Mouse (Mus musculus) retina, adult 2 months (tissue): Measurements from ENCODE around the gene Jak2.

Experiments used
- DNase-seq: peaks from one replicate; pipeline ENCODE4 v3.0.0-alpha.2; 2012; ENCODE audit warnings: low read depth, low spot score

Jak2 gene

DNA sequence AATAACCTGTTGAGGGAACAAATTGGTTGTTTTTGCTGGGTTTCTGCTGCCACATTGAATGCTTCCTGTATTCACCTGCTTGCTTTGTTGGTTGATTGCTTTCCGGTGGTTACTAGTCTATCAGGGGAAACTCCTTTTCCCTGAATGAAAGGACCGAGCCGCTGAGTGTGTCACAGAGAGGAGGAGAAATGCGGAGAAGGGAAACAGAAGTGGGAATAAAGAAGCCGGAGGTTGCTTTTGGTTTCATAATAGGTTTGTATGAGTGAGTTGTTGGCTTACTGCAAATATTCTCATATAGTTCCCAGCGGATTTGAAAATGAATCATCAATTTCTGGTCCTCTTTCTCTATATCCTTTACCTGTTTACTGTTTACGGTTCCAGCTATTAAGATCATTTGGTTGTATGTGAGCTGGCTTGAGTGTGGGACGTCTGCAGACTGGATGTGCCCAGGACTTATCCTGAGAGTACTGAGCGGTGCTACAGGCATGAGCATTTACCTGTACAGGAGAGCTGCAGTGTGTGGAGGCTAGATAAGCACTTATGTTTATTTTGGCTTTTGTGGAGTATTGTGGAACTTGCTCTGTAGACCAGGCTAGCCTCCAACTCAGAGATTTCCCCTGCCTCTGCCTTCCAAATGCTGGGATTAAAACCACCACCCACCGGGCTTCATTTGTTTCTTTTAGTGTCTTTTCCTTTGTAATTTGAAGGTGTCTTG lies 1.4 kb downstream of the Jak2 start:
- DNase-seq, result no peak

GRCm38 (mm10) chr19:29253728-29254127 lies 2.1 kb downstream of the Jak2 start:
- peak; percentile 79 for DNase-seq

DNA sequence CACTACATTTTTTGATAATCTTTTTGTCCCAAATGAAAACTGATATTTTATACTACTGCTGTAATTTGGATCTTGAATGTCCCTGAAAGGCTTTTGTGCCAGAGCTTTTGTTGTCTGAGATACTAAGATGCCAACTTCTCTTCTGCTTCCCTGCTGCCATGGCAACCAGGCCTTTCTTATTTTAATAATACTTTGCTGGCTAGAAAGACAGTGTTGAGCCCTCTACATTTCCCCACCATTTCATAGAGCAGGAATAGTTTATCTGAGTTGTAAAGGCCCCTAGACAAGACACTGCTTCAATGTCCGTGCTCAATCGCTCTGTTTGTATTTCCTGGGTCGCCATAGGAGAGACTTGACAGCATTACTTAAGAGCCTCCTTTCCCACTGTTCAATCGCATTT lies 3.0 kb downstream of the Jak2 start:
- no peak for DNase-seq

- DNase-seq, result no peak
Measured at GRCm38 (mm10) chr19:29255327-29256027, 3.8 kb downstream of the Jak2 start.

DNA sequence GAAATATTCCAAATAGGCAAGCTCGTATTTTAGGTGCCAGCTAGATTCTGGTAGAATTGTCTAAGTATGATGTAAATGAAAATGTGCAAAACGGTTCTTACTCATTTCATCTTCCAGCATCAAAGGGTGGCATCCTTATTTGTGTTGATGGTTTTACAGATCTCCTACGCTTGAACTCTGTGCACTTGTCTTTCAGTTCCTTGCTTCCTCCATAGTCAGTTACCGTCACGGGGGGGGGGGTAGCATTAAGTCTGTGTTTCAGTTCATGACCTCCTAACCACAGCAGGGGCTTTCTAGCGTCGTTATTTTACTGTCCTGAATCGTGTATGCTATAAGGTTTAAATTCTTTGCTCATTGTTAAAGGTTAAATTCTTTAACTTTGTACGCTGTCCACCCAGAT lies 10.0 kb downstream of the Jak2 start:
- no peak for DNase-seq

- DNase-seq, result no peak
Measured at GRCm38 (mm10) chr19:29263492-29263891, 11.9 kb downstream of the Jak2 start.

DNA sequence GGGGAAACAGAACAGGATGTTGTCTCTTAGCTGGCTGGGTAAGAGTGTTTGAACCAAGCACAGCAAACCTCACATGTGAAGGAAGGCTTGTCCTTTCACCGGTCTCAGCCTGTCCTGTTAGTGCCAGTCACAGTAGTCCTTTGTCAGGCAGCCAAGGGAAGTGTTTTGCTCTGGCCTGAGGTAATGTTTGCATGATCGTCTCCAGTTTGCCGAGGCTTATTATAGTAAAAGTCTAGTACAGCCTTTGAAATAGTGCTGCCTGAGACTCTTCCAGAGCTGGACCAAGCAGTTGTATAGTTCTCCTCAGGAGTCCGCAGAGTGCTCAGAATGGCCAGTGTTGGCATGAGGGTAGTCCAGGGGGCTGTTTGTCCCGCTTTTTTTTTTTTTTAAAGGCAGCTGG lies 13.9 kb downstream of the Jak2 start:
- no peak for DNase-seq

DNA sequence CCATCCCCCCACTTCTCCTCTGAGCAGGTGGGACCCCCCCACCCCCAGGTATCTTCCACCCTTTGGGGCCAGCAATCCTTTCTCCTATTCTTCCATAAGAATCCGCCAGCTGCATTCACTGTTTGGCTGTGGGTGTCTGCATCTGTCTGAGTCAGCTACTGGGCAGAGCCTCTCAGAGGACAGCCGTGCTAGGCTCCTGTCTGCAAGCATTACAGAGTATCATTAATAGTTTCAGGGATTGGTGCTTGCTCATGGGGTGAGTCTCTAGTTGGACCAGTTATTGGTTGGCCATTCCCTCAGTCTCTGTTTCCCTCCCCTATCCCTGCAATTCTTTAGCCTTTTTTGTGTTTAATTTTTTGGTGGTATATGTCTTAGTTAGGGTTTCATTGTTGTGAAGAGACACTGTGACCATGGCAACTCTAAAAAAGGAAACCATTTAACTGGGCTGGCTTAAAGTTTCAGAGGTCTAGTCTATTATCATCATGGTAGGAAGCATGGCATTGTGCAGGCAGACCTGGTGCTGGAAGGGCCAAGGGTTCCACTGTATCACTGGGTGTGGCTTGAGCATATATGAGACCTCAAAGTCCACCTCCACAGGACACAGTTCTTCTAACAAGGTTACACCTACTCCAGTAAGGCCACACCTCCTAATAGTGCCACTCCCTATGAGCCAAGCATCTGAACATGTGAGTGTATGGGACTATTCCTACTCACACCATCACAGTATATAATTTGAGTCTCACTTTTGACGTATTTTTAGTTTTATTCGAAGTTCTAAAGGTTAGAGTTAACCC lies 15.6 kb downstream of the Jak2 start:
- no peak for DNase-seq

GRCm38 (mm10) chr19:29268788-29269321 lies 17.2 kb downstream of the Jak2 start:
- no peak for DNase-seq

GRCm38 (mm10) chr19:29270226-29270625 lies 18.6 kb downstream of the Jak2 start:
- no peak for DNase-seq

GRCm38 (mm10) chr19:29271147-29271578 lies 19.5 kb downstream of the Jak2 start:
- DNase-seq, result no peak

DNA sequence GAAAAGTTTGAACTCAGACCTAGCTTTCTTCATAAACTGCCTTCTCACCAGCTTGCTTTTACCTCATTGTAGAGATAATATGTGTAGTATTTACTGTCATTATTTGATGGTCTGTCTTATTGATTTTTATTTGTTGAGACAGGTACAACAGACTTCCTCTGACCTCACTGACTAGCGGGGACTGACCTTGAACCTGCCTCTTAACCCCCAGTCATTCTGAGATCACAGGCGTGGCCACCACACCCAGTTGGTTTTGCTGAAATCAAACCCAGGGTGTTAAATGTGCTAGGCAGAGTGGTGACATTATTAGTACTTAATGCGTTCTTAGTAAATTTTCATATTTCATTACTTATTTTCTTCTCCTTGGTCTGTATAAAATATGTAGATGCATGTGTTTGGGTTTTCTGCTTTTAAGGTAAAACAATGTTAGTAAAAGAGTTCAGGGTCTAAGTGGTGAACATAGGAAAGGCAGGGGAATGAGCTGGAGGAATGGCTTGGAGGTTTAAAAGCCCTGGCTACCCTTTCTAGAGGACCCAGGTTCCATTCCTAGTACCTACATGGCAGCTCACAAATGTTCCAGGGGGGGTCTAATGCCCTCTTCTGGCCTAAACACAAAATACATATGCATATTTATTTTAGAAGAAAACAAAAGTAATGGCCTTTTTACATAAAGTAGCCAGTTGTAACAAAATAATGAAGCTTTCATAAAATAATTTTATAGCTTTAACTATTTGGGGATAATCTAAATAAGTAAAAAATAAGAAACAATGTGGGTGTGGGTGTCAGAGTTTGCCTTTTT lies 20.6 kb downstream of the Jak2 start:
- DNase-seq, result no peak

DNA sequence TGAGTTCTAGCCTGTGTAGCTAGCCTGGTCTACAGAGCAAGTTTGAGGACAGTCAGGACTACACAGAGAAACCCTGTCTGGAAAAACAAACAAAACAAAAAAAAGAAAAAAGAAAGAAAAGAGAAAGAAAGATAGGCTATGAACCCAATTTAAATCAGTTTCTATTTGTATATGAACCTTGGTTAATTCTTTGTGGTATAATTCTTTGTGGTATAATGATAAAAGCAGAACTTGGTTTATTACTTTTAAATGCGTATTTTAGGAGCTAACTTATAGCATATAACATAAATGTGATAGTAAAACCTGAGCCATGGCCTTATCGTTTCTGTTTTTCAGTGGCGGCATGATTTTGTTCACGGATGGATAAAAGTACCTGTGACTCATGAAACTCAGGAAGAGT lies 24.8 kb downstream of the Jak2 start:
- no peak for DNase-seq

DNA sequence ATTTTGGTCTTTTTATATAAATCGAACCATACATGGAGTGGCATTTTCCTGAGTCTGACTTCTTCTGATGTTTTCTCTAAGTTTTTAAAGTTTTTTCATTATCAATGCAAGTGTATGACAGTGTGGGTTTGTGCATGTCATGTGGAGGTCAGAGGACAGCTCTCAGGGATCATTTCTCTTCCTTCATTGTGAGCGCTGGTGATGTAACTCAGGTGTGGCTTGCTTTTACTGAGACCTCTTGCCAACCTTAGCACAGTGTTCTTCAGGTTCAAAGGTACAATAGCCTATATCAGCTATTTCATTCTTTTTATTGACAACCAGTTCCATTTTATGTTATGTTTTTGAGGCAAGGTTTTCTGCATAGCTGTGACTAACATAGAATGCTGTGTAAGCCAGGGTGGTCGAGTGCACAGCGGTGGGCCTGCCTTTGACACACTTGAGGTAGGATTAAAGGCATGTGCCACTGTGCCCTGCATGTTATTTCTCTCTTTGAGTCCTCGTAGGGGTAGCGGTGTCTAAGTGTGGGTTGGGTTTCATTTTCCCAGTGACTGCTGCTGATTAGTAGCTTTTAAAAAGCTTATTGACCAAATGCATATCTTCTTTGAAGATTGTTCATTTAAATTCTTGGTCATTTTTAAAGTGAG lies 27.4 kb downstream of the Jak2 start:
- no peak for DNase-seq

DNA sequence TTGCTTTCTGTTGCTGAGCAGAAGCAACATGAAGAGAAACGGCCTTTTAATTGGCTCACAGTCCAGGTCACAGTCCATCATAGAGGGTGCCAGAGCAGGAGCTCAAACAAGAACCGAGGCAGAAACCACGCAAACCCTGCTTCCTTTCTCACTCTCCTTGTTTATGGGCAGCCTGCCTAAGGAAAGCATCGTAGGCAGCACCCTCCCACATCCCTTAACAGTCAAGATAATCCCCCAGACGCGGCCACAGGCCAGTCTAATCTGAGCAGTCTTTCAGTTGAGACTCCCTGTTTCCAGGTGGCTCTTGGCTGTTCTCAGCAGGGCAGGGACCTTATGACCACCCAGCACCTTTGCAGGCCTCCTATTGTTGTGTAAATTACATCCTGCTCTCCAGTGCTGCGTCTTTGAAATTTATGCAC lies 33.8 kb downstream of the Jak2 start:
- DNase-seq, result no peak

GRCm38 (mm10) chr19:29287863-29288262 lies 36.2 kb downstream of the Jak2 start:
- DNase-seq, result no peak

GRCm38 (mm10) chr19:29291532-29291931 lies 39.9 kb downstream of the Jak2 start:
- no peak for DNase-seq

GRCm38 (mm10) chr19:29292546-29292945 lies 40.9 kb downstream of the Jak2 start:
- DNase-seq, result no peak

DNA sequence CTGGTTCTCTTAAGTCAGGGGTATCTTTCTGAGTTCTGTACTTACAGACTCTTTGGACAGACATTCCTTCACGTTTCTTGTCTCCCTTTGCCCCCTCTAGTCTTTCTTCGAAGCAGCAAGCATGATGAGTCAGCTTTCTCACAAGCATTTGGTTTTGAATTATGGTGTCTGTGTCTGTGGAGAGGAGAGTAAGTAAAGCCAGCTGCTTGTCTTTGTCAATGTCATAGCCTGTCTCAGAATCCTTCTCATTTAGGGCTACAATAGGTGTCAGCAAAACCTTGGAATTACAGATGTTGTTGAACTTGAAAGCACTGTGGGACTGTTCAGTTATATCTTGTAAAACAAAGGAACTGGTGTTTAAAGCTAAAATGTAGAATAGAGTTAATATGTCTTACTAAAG lies 43.1 kb downstream of the Jak2 start:
- DNase-seq, result no peak

DNA sequence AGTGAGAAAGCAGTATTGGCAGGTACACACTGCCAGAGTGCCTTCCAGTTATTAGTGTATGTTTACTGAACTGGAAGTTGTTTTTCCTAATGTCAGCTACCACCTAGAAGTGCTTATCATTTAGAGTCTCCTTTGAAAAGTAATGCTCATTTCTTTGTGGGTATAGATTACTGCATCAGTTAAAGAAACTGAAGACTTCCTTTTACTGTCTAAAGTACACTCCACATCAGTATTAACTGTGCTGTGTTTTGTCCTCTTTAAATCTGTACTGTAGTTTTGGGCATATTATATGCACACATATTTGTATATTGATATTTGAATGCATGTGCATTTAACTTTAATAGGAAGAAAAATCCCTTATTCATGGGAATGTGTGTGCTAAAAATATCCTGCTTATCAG lies 44.5 kb downstream of the Jak2 start:
- no peak for DNase-seq

DNA sequence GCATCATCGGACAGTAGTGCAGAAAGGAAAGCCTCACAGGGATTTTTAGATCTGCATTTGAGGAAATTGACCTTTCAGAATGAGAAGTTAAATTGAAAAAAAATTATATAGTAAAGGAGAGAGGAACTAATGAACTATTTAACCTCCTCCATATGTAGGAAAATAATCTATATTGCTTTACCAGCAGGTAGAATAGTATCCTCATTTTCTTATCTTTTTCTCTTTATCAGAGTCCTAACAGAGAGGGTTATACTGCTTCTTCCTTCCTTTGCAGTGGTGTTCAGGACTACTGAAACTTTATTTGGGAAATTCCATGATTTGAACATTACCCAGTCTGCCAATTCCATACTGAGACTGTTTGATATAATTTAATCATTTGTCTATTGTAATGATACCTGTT lies 45.7 kb downstream of the Jak2 start:
- DNase-seq, result no peak
